Mouse (Mus musculus) hindbrain, embryonic 16.5 days (tissue): ENCODE results near the gene Txndc2. TPM values are rescaled to one million over a fixed set of nuclear protein-coding genes. Genes with fewer than 3 reads are reported as not detected.
A peak's percentile ranks its signal among the peaks of the same experiment; 100 is the strongest.

Experiments
- ATAC-seq: fragments of 200-750 bp; cut with Nextera tagmentation; 2 replicates; pipeline ENCODE4 v1.8.0; 2017; ENCODE audit warnings: moderate TSS enrichment, moderate library complexity
- H3K27ac ChIP-seq: fragments of 300-500 bp; sonication (generic); 2 replicates; pipeline ENCODE4 v1.5.1; 2014; ENCODE audit warnings: low read depth, mild to moderate bottlenecking, control low read depth, low read length, moderate library complexity
- H3K27me3 ChIP-seq: fragments of 300-500 bp; sonication (generic); replicated peaks from 2 replicates; pipeline ENCODE4 v1.6.1; 2014; ENCODE audit warnings: low read length; ENCODE audit not compliant: control insufficient read depth, insufficient read depth
- H3K36me3 ChIP-seq: fragments of 300-500 bp; sonication (generic); 2 replicates; pipeline ENCODE4 v1.6.1; 2014; ENCODE audit warnings: mild to moderate bottlenecking, low read length, moderate library complexity, mixed read lengths; ENCODE audit not compliant: control insufficient read depth, insufficient read depth
- H3K4me1 ChIP-seq: fragments of 300-500 bp; sonication (generic); 2 replicates; pipeline ENCODE4 v1.6.1; 2014; ENCODE audit warnings: low read depth, low read length; ENCODE audit not compliant: control insufficient read depth, insufficient read depth
- H3K4me2 ChIP-seq: fragments of 300-500 bp; sonication (generic); 2 replicates; pipeline ENCODE4 v1.6.1; 2014; ENCODE audit warnings: mild to moderate bottlenecking, low read length, control low read depth, moderate library complexity
- H3K4me3 ChIP-seq: fragments of 300-500 bp; sonication (generic); 2 replicates; pipeline ENCODE4 v1.5.1; 2014; ENCODE audit warnings: mild to moderate bottlenecking, low read length, control low read depth, moderate library complexity
- H3K9ac ChIP-seq: fragments of 300-500 bp; sonication (generic); 2 replicates; pipeline ENCODE4 v1.6.1; 2014; ENCODE audit warnings: low read depth, mild to moderate bottlenecking, control low read depth, low read length, moderate library complexity
- H3K9me3 ChIP-seq: fragments of 300-500 bp; sonication (generic); 2 replicates; pipeline ENCODE4 v1.6.1; 2014; ENCODE audit warnings: mild to moderate bottlenecking, low read length, moderate library complexity; ENCODE audit not compliant: control insufficient read depth
- WGBS: fragments of 180-500 bp; shearing (Covaris S2); extraction: QIAGEN DNeasy Blood & Tissue Kit; methylation state at CpG from one replicate; pipeline ENCODE4 v1.1.7; 2014; 5-methylcytosine and 5-hydroxymethylcytosine counted together
- polyA plus RNA-seq: library from polyadenylated mRNA; unstranded; fragments of >200 nt; fragmentation: Nextera tagmentation; extraction: Ambion mirVana; gene quantifications from 2 replicates; pipeline ENCODE4 v1.2.1, GENCODE M21; 2015

Gene Txndc2
- polyA plus RNA-seq, 1 experiment from 2014 or later = not detected

DNA sequence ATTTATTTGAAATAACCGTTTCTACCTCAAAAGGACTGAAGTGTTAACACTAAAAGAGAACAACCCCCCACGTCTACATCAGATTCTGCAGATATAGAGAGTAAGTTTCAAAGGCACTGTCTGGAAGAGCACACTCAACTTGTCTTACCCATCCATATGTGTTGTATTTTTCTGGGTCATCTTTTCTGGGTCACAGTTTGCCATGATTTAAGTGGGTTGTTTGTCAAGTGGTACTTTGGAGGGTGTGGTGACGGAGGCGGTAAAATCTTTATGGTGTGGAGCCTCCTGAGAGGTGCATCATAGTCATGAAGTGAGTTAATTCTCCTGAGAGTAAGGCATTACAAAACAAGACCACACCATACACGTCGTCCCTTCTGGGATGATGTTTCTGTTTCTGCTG, 16.4 kb downstream of the Txndc2 start:
- Histone ChIP-seq H3K4me1 (no peaks in the 10 kb centered on the region), H3K36me3 (no peaks in the 10 kb centered on the region), H3K4me3 (no peak overlapping the region), H3K27me3 (no peaks in the 10 kb centered on the region), H3K27ac (no peak overlapping the region), H3K4me2 (no peak overlapping the region), H3K9me3 (no peaks in the 10 kb centered on the region), H3K9ac (no peak overlapping the region)
- no peak for ATAC-seq
- WGBS = 92% methylated on average over 6 of the region's 6 CpGs

GRCm38 (mm10) chr17:65623130-65623529, 18.8 kb downstream of the Txndc2 start:
- no peak overlapping the region for H3K4me3 ChIP-seq
- no peaks in the 10 kb centered on the region for H3K36me3 ChIP-seq
- no peaks in the 10 kb centered on the region for H3K4me1 ChIP-seq
- H3K9ac ChIP-seq = no peak overlapping the region
- no peak for ATAC-seq
- no peaks in the 10 kb centered on the region for H3K27me3 ChIP-seq
- H3K27ac ChIP-seq = no peak overlapping the region
- H3K9me3 ChIP-seq = no peaks in the 10 kb centered on the region
- no peak overlapping the region for H3K4me2 ChIP-seq

DNA sequence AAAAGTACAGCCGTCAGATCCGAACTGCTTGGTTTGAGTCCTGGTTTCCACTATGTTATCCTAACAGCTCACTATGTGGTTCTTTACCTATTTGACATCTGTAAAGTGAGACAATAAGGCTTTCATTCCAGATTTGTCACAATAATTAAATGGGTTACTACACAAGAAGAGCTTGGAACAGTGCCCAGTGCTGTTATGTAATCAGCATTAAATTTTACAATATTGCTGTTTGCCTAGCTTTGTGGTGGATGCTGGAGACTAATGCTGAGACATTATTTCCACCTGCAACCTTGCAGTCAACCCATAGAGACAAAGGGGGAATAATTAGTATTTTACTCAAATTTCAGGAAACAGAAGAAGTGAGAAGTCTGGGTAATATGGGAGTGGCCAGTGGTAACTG, 23.5 kb downstream of the Txndc2 start:
- Histone ChIP-seq H3K9ac (no peak overlapping the region), H3K4me2 (no peak overlapping the region), H3K4me3 (no peak overlapping the region), H3K27me3 (no peaks in the 10 kb centered on the region), H3K4me1 (no peaks in the 10 kb centered on the region), H3K36me3 (no peaks in the 10 kb centered on the region), H3K9me3 (no peaks in the 10 kb centered on the region), H3K27ac (no peak overlapping the region)
- WGBS = 73% methylated on average over 2 of the region's 2 CpGs
- no peak for ATAC-seq

DNA sequence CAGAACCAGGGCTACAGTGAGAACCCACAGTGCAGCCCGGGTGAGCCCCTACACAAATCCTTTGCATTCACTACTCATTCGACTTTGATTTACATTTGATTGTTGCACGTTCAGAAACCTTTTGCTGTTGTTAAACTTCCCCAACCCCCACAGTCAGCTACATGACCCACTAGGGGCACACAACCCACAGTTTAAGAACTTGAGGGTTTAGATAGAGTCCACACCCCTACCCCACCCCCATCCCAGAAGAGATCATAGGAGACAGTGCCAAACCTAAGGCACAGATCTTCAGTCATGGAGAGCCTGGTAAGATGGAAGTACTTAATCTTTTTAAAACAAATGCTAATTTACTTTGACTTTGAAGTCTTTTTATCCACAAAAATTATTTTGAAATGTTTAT, 26.3 kb downstream of the Txndc2 start:
- Histone ChIP-seq H3K27me3 (no peaks in the 10 kb centered on the region), H3K4me3 (no peak overlapping the region), H3K9ac (no peak overlapping the region), H3K9me3 (no peaks in the 10 kb centered on the region), H3K36me3 (no peaks in the 10 kb centered on the region), H3K27ac (no peak overlapping the region), H3K4me2 (no peak overlapping the region), H3K4me1 (peaks cover 9% of the 10 kb centered on the region)
- 36% methylated on average over 3 of the region's 3 CpGs for WGBS
- ATAC-seq = no peak

DNA sequence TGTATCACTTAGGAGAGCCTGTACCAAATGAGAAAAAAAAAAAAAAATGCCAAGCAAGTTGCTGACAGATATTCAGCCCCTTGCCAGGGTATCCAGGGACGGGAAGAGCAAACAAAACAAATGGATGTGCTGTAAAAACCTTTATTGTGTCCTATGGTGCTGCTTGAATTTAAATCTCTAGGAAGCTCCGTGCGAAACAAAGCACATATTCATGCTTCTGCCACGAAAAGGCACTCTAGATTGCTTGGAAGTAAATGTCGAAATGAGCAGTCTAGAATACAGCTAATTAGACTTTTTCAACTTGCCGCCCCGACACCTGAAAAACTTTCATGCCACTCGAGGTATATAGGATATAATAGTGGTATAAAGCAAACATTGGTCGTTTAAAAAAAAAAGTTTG, 27.5 kb downstream of the Txndc2 start:
- H3K4me2 ChIP-seq = peak overlapping the region; percentile 78
- no peaks in the 10 kb centered on the region for H3K9me3 ChIP-seq
- H3K4me3 ChIP-seq = peak overlapping the region; percentile 90
- H3K9ac ChIP-seq = peak overlapping the region; percentile 100
- H3K4me1 ChIP-seq = peaks cover 17% of the 10 kb centered on the region
- ATAC-seq = no peak
- WGBS = under 1% methylated on average over 9 of the region's 9 CpGs
- peak overlapping the region; percentile 99 for H3K27ac ChIP-seq
- no peaks in the 10 kb centered on the region for H3K36me3 ChIP-seq
- no peaks in the 10 kb centered on the region for H3K27me3 ChIP-seq

GRCm38 (mm10) chr17:65613463-65614412, 28.2 kb downstream of the Txndc2 start, which contains the start of gene Vapa:
Gene Vapa, minus strand, starts transcription at chr17:65613555.
- Histone ChIP-seq H3K4me1 (peaks cover 24% of the 10 kb centered on the region), H3K36me3 (no peaks in the 10 kb centered on the region), H3K27me3 (no peaks in the 10 kb centered on the region), H3K9me3 (no peaks in the 10 kb centered on the region), H3K9ac (peak within 1 kb of the TSS; percentile 100), H3K4me3 (peak within 1 kb of the TSS; percentile 90), H3K27ac (peak within 1 kb of the TSS; percentile 99), H3K4me2 (peak within 1 kb of the TSS; percentile 78)
- peak; percentile 94 for ATAC-seq
- under 1% methylated on average over 69 of the region's 85 CpGs for WGBS

GRCm38 (mm10) chr17:65613142-65613462, 28.9 kb downstream of the Txndc2 start:
- peak overlapping the region; percentile 100 for H3K9ac ChIP-seq
- H3K9me3 ChIP-seq = no peaks in the 10 kb centered on the region
- no peaks in the 10 kb centered on the region for H3K27me3 ChIP-seq
- peaks cover 28% of the 10 kb centered on the region for H3K4me1 ChIP-seq
- ATAC-seq = peak; percentile 64
- peak overlapping the region; percentile 78; the same call in 1 of the 2 replicates for H3K4me2 ChIP-seq
- H3K36me3 ChIP-seq = no peaks in the 10 kb centered on the region
- peak overlapping the region; percentile 90 for H3K4me3 ChIP-seq
- WGBS = 0% methylated on average over 26 of the region's 42 CpGs
- peak overlapping the region; percentile 99 for H3K27ac ChIP-seq

DNA sequence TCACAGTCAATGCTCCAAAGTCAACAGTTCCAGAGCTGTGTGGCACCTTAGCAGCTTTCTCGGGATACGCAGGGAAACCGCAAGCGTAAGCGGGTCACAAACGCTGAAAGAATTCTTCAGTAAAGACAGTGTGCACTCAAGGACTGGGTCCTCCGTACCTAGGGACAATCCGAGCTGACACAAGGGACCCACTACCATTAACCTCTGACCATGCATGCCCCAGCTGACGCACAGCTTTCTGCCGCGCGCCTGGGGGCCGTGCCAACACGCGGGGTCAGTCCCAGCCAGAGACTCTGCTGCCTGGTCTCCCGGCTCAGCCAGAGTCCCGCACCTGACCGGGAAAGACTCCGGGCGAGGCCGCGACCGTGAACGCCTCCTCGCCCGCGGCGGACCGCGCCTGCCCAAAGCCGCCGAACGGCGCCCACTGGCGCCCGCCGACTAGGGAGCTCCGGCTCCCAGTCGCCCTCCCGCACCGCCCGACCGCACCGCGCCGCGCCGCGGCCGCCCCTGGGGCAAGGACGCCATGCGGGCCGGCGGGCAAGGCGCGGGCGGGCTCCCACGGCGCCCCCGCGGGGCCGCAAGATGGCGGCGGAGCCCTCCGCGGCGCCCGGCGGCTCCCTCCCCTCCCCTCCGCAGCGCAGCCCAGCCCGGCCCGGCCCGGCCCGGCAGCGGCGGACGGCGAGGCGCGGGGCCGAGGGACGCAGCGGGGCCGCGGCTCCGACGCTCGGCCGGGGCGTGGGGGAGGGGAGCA, 29.4 kb downstream of the Txndc2 start:
- H3K4me3 ChIP-seq = peak overlapping the region; percentile 90
- peak; percentile 35 for ATAC-seq
- H3K9me3 ChIP-seq = no peaks in the 10 kb centered on the region
- peak overlapping the region; percentile 99 for H3K27ac ChIP-seq
- H3K9ac ChIP-seq = peak overlapping the region; percentile 100
- WGBS = under 1% methylated on average over 54 of the region's 91 CpGs
- no peaks in the 10 kb centered on the region for H3K36me3 ChIP-seq
- peaks cover 31% of the 10 kb centered on the region for H3K4me1 ChIP-seq
- peak overlapping the region; percentile 78 for H3K4me2 ChIP-seq
- H3K27me3 ChIP-seq = no peaks in the 10 kb centered on the region

DNA sequence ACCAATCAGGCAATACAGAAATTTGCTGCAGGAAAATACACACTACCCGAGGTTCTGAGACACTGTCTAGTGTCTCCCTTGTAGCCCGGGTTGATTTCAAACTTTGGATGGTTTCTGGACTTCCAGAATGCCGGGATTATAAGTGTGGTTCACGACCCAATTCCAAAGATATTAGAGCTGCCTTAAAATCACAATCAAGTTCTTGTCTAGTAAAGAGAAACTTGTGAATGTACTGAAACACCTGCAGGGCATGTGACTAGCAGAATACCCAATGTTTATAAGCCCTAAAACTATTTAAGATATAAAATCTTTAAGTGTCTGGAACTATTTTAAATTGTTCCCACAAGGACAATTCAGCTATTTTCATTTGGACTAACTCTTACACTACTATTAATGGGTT, 30.2 kb downstream of the Txndc2 start:
- Histone ChIP-seq H3K27me3 (no peaks in the 10 kb centered on the region), H3K4me2 (peak overlapping the region; percentile 73), H3K4me1 (peaks cover 31% of the 10 kb centered on the region), H3K36me3 (no peaks in the 10 kb centered on the region), H3K4me3 (peak overlapping the region; percentile 90), H3K9me3 (no peaks in the 10 kb centered on the region), H3K27ac (no peak overlapping the region), H3K9ac (no peak overlapping the region; the same call in 1 of the 2 replicates)
- 8% methylated on average over 4 of the region's 4 CpGs for WGBS
- ATAC-seq = no peak
